Mouse (Mus musculus) spleen, adult 2 months (tissue): Measurements from ENCODE around the gene Cdkl3. TPM values are rescaled to one million over a fixed set of nuclear protein-coding genes. Genes with fewer than 3 reads are reported as not detected.

Experiments
- DNase-seq, 2 experiments: peaks; one replicate each; pipeline versions ENCODE4 v3.0.0 to v3.0.0-alpha.2; 2012 to 2021; ENCODE audit warnings: low spot score in 2 of 2, low read depth in 1 of 2
- H3K27ac ChIP-seq: fragments of 200-500 bp; 2 replicates; pipeline ENCODE4 v1.5.1; 2012; ENCODE audit warnings: low read length, inconsistent platforms; ENCODE audit not compliant: insufficient read depth
- H3K27me3 ChIP-seq: fragments of 200-500 bp; 2 replicates; pipeline ENCODE4 v1.6.1; 2012; ENCODE audit warnings: mild to moderate bottlenecking, moderate library complexity, low read length, inconsistent platforms; ENCODE audit not compliant: control insufficient read depth, insufficient read depth
- H3K36me3 ChIP-seq: fragments of 200-500 bp; 2 replicates; pipeline ENCODE4 v1.6.1; 2012; ENCODE audit warnings: mild to moderate bottlenecking, low read length, inconsistent platforms; ENCODE audit not compliant: control insufficient read depth, insufficient read depth
- H3K4me1 ChIP-seq: fragments of 200-500 bp; 2 replicates; pipeline ENCODE4 v1.6.1; 2011; ENCODE audit warnings: inconsistent platforms; ENCODE audit not compliant: control insufficient read depth, insufficient read depth, insufficient read length
- H3K4me3 ChIP-seq: fragments of 200-500 bp; 2 replicates; pipeline ENCODE4 v1.5.1; 2011; ENCODE audit warnings: mild to moderate bottlenecking, inconsistent platforms; ENCODE audit not compliant: insufficient read depth, insufficient read length; ENCODE audit errors: extremely low read depth
- CTCF ChIP-seq: fragments of 200-500 bp; IDR thresholded peaks from 2 replicates; pipeline ENCODE4 v1.5.1; 2011; ENCODE audit warnings: mild to moderate bottlenecking, inconsistent platforms; ENCODE audit not compliant: insufficient read depth, insufficient read length, insufficient replicate concordance; ENCODE audit errors: extremely low read depth
- POLR2A ChIP-seq: fragments of 200-500 bp; IDR thresholded peaks from 2 replicates; pipeline ENCODE4 v1.6.1; 2011; ENCODE audit warnings: low read depth, low read length, inconsistent platforms
- whole genome bisulfite sequencing: fragments of 180-500 bp; shearing (Covaris S2); methylation state at CpG from one replicate; pipeline ENCODE4 v1.1.7; 2018; 5-methylcytosine and 5-hydroxymethylcytosine counted together
- polyA plus RNA-seq: library from polyadenylated mRNA; depleted of rRNA; stranded (reverse); fragments of >200 nt; gene quantifications from 2 replicates; pipeline ENCODE4 v1.2.3, GENCODE M21; 2012

Gene Cdkl3
- polyA plus RNA-seq, 1 experiment, result 1.4 TPM

GRCm38 (mm10) chr11:52005586-52005985 lies 1.6 kb downstream of the Cdkl3 start:
- no peak overlapping the region for H3K4me3 ChIP-seq
- no peaks in the 10 kb centered on the region for H3K36me3 ChIP-seq

DNA sequence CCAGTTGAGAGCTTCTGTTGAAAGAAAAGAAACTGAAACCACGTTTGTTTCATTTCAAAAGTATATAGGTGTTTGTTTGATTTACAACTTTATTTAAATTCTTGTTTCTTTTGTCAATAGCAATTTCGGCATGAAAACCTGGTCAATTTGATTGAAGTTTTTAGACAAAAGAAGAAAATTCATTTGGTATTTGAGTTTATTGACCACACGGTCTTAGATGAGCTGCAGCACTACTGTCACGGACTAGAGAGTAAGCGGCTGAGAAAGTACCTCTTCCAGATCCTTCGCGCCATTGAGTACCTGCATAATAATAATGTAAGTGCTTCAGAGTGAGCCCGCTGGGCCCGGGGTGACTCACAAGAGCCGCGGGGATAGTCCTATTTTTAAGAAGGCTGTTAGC lies 7.0 kb downstream of the Cdkl3 start:
- H3K4me1 ChIP-seq, result no peaks in the 10 kb centered on the region
- H3K4me3 ChIP-seq, result 0 out of 2 replicates have a peak overlapping the region, but pooled peaks have one; percentile 4
- H3K27me3 ChIP-seq, result no peaks in the 10 kb centered on the region
- no peak for DNase-seq
- no peaks in the 10 kb centered on the region for H3K36me3 ChIP-seq
- 87% methylated on average over 11 of the region's 11 CpGs for WGBS
- TF ChIP-seq CTCF (no peak), POLR2A (no peak)
- H3K27ac ChIP-seq, result no peak overlapping the region

More at GRCm38 (mm10) chr11:52005586-52005985, 1.6 kb downstream of the Cdkl3 start:
- H3K4me1 ChIP-seq, result no peaks in the 10 kb centered on the region
- no peak overlapping the region for H3K27ac ChIP-seq
- DNase-seq, result no peak
- WGBS, result 37% methylated on average over 2 of the region's 2 CpGs
- H3K27me3 ChIP-seq, result no peaks in the 10 kb centered on the region
- TF ChIP-seq CTCF, result no peak
- no peak for TF ChIP-seq POLR2A

GRCm38 (mm10) chr11:52011541-52011940 lies 7.5 kb downstream of the Cdkl3 start:
- Histone ChIP-seq H3K27me3 (no peaks in the 10 kb centered on the region), H3K4me3 (no peak overlapping the region), H3K36me3 (no peaks in the 10 kb centered on the region), H3K27ac (no peak overlapping the region), H3K4me1 (no peaks in the 10 kb centered on the region)
- DNase-seq, result no peak
- 66% methylated on average over 5 of the region's 5 CpGs for WGBS
- no peak for TF ChIP-seq CTCF
- no peak for TF ChIP-seq POLR2A

GRCm38 (mm10) chr11:52018217-52018616 lies 14.2 kb downstream of the Cdkl3 start:
- Histone ChIP-seq H3K27ac (no peak overlapping the region), H3K4me1 (no peaks in the 10 kb centered on the region), H3K36me3 (no peaks in the 10 kb centered on the region), H3K4me3 (no peak overlapping the region), H3K27me3 (no peaks in the 10 kb centered on the region)
- WGBS, result 94% methylated on average over 9 of the region's 9 CpGs
- DNase-seq, result no peak
- no peak for TF ChIP-seq CTCF
- TF ChIP-seq POLR2A, result no peak

DNA sequence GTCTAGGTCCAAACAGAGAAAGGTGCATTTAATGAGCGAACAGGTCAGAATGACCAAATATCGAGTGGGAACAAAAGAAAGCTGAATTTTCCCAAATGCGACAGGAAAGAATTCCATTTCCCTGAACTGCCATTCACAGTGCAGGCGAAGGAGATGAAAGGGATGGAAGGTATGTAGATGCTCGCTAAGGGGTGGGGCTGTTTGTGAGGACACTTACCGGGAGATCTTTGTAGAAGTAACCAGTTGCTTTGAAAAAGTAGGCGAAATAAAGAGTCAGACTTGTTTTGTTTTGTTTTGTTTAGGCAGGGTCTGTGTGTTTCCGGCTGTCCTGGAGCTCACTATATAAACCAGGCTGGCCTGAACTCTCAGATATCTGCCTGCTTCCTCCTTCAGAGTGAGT lies 28.3 kb downstream of the Cdkl3 start:
- H3K4me3 ChIP-seq, result no peak overlapping the region
- DNase-seq, result no peak
- peaks cover 2% of the 10 kb centered on the region; the same call in 1 of the 2 replicates for H3K4me1 ChIP-seq
- no peaks in the 10 kb centered on the region for H3K27me3 ChIP-seq
- H3K27ac ChIP-seq, result no peak overlapping the region
- TF ChIP-seq POLR2A, result no peak
- TF ChIP-seq CTCF, result no peak
- H3K36me3 ChIP-seq, result no peaks in the 10 kb centered on the region
- WGBS, result 87% methylated on average over 8 of the region's 8 CpGs

DNA sequence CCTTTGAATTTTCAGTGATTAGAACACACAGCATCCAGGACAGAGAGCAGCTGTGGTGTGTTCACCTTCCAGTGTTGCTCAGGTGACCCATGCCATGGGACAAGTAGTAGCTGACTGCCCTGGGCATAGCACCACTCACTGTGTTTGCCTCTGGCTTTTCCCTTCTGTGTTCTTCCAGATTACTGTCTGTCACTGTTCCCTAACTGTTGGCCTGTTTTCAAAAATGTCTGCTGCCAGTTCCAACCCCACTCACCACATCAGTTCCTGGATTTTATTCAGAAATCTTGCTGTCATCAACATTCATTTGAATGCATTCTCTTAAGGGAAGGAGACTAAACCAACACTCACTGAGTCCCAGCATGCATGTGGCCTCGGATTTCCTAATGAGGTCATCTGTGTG lies 29.9 kb downstream of the Cdkl3 start:
- no peak for DNase-seq
- Histone ChIP-seq H3K4me1 (peaks cover 2% of the 10 kb centered on the region; the same call in 1 of the 2 replicates), H3K36me3 (no peaks in the 10 kb centered on the region), H3K27me3 (no peaks in the 10 kb centered on the region), H3K4me3 (no peak overlapping the region), H3K27ac (no peak overlapping the region)
- 81% methylated on average over 1 of the region's 1 CpGs for WGBS
- TF ChIP-seq POLR2A, result no peak
- no peak for TF ChIP-seq CTCF

DNA sequence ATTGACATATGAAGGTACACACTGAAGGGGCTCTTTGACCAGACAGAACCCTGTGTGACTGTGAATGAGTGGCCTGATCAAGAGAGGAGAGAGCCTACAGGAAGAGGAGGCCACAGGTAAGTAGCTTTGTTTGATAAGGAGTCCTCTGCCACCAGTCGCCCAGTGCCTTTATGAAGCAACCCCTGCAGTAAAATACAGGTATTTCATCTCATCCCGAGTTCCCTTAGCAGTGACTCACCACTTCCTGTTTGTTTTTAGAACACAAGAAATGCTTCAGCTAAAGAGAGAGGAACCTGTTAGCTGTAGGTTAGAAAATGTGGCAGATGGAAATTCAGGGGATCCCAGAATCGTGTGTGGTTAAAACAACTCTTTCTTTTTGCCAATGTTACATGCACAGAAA lies 31.9 kb downstream of the Cdkl3 start:
- TF ChIP-seq CTCF (no peak), POLR2A (no peak)
- H3K4me3 ChIP-seq, result no peak overlapping the region
- no peaks in the 10 kb centered on the region for H3K27me3 ChIP-seq
- H3K36me3 ChIP-seq, result no peaks in the 10 kb centered on the region
- H3K27ac ChIP-seq, result no peak overlapping the region
- 33% methylated on average over 3 of the region's 3 CpGs for WGBS
- no peak for DNase-seq
- peaks cover 2% of the 10 kb centered on the region; the same call in 1 of the 2 replicates for H3K4me1 ChIP-seq
